Mouse (Mus musculus) embryo, embryonic 9.5 days (tissue): Measurements from ENCODE around the gene Agpat3.

Experiments
- DNase-seq: peaks from one replicate; pipeline ENCODE4 v3.0.0-alpha.2; 2017; ENCODE audit errors: extremely low spot score

The Agpat3 gene

DNA sequence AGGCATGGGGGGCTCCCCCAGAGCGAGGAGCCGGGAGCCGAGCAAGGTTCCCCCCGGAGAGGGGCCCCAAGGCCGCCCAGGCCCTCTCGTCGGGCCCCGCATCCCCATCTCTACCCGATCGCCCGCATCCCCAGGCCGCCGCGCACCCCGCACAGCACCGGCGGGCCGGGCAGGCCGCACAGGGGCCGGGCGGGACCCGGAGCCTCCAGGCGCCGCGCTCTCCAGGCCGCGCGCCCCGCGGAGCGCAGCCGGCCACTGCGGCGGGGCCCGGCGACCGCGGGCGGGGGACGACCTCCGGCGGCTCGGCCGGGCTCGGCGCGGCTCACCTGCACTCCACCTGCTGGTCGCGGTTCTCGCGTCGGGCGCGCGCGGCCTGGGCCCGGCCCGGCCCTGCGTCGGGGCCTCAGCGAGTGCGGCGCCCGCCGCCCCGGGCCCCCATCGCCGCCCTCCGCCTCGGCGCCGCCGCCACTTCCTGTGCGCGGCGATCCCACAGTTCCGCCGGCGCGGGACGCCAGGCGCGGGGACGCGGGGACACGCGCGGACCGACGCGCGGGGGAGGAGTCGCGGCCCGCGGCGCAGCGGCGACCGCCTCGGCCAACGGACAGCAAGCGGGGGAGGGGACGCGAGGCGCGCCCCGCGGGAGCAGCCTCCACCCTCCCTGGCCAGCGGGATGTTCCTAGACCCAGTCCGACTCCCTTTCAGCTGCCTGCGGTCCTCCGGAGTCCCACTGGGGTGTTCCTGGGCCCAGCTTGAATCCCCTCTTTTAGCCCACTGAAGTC lies at the start of gene Agpat3:
Gene Agpat3, minus strand, starts transcription at position 603 of the 779 bp plus-strand sequence.
- peak; percentile 67 for DNase-seq

- no peak for DNase-seq
Measured at GRCm38 (mm10) chr10:78401127-78401526, 48.8 kb upstream of the Agpat3 start.

DNA sequence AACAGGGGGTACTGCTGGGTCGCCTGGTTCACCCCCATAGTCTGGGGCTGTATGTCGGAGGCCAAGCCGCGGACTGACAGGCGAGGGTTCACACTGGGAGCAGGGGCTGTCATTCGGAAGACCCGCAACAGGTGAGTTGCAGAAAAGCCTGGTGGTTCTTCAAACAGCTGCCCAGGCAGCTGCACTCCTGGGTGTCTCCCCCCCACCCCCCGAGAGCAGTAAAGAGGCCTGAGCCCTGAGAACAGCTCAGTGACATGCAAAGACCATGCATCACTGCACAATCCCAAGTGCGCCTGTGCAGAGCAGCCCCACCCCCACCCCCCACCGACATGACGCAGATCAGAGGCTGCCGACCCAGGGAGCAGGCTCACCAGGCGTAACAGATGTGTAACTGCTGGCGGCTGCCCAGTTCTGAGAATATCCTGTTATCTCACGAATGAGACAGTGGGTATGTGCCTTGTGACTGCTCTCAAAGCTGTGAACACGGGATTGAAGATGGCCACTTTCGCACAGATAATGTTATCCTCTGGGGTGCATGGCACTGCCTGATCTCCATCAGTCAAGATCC lies 46.9 kb upstream of the Agpat3 start:
- peak; percentile 33 for DNase-seq

- no peak for DNase-seq
Measured at GRCm38 (mm10) chr10:78396625-78396885, 44.3 kb upstream of the Agpat3 start.

DNA sequence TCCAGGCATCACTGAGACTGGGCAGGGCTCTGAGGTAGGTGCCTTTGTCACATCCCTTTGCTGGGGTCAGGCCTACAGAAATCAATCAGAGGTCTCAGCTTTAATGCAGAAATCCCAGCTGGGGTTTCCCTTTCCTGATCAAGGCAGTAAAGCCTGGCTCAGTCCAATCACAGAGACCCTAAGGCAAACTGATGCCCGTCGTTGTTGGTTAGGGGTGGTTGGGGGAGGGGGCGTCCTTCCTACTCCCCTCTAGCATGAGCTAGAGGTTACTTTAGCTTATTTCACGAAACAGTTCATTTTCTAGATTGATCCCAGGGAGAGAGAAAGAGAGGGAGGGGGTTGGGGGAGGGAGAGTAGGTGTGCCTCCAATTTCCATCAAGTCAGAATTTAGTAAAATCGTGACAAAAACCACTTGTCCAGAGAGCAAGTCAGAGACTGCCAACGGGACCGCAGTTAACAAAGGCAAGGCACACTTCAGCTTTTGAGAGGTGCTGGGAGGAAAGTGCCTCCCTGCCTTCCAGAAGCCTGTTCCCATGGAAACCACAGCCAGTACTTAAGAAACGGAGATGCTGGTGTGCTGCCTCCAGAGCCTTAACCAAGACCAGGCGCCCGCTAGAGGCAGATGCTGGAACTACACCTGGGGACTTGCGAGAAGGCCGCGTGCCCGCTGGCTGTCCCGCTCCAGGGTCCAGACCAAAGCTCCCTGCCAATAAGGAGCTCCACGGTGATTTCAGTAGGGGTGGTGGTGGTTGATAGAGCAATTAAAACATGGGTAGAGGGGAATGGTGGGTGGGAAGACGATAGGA lies 43.7 kb upstream of the Agpat3 start:
- peak; percentile 94 for DNase-seq

DNA sequence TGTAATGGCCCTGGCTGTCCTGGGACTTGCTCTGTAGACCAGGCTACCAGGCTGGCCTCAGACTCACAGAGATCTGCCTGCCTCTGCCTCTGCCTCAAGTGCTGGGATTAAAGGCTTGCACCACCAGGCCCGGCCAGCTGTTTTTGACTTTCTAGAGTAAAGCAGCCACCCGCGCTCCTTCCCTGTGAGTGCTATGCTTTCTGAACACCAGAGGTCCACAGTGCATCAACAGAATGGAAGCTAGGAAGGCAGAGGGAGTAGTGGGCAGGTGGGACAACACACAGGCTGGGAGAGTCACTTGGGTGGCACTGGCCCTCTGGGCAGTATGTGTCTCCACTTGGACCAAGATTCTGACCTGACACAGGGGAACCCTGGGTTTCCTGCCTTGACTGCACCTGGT lies 43.1 kb upstream of the Agpat3 start:
- no peak for DNase-seq

GRCm38 (mm10) chr10:78392072-78392471 lies 39.8 kb upstream of the Agpat3 start:
- peak; percentile 75 for DNase-seq

GRCm38 (mm10) chr10:78390982-78391470 lies 38.7 kb upstream of the Agpat3 start:
- DNase-seq: no peak

DNA sequence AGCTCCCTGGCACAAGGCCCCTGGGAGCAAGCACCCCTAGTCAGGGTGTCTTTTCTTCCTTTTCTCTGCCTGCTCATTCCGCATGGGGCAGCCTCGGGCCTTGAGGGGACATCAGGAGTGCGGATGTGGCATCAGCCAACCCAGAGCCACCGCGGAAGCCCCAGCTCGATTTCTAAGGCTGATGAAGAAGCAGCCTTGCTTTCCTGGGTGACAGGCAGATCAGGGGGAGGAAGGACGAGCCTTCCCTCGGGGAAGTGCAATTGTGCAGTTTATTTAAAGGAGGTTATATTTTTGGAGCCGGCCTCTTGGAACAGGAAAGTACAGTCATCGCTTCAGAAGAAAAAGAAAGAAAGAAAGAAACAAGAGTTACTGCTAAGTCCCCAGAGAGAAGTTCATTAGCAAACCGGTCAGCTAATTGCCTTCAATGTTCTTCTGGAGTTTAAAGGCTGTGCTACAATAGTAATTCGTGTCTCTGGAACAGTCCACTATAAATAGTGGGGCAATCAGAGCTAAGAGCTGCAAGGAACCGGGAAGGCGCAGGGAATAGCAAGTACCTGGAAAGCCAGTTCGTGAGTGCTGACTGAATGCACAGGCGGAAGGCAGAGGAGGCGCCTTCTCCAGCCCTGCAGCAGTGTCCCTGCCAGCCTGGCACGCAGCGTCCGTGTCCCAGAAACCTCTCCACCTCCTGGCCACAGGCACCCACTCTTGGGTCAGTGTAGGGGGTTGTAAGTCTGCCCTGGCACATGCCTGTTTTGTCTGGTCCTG lies 36.1 kb upstream of the Agpat3 start:
- DNase-seq: no peak

DNA sequence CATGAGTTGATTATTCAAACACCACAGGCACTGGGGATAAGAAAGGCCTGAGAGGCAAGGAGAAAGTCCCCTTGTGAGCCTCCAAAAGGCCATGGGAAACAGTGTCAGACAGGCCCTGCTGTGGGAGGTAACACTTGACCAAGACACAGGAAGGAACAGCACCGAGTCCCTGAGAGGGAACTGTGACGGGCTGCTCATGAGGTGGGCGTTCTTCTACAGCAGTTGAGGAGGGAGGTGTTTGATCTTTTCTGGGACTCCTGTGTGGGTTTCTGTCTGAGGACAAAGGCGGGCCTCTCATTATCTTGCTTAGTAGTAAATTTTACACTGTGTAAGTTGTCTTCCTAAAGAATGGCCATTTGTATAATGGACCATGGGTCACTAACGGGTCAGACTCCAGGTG lies 33.2 kb upstream of the Agpat3 start:
- DNase-seq: no peak

- DNase-seq: no peak
Measured at GRCm38 (mm10) chr10:78383567-78383966, 31.3 kb upstream of the Agpat3 start.

DNA sequence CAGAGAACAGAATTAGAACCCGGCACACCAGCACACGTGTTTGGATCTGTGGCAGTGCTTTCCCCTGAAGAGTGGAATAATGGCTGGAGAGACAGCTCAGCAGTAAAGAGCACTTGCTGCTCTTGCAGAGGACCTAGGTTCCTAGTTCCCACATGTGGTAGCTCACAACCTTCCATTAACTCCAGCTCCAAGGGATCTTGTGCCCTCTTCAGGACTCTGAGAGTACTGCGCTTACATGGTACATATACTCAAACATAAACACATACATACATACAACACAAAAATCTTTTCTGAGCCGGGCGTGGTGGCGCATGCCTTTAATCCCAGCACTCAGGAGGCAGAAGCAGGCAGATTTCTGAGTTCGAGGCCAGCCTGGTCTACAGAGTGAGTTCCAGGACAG lies 26.2 kb upstream of the Agpat3 start:
- DNase-seq: no peak

GRCm38 (mm10) chr10:78372681-78373668 lies 20.7 kb upstream of the Agpat3 start:
- DNase-seq: no peak

DNA sequence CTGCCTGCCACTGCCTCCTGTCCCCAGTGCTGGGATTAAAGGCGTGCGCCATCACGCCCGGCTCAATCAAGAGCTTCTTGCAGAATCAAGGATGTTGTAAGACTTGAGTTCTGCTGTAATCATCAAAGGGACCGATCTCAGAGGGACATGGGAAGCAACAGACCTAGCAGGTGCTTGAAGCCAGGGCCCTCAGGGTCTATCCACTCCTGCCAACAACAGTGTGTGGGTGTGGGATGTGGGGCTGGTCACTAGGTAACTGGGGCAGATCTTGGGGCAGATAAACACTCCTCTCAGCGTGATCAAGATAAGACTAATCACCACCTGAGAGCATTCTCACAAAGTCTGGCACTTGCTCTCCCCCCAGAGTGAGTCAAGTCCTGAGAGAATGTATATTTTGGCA lies 19.5 kb upstream of the Agpat3 start:
- no peak for DNase-seq

GRCm38 (mm10) chr10:78367586-78367985 lies 15.3 kb upstream of the Agpat3 start:
- no peak for DNase-seq

GRCm38 (mm10) chr10:78366851-78367312 lies 14.6 kb upstream of the Agpat3 start:
- no peak for DNase-seq

- DNase-seq: no peak
Measured at GRCm38 (mm10) chr10:78366195-78366834, 14.0 kb upstream of the Agpat3 start.

DNA sequence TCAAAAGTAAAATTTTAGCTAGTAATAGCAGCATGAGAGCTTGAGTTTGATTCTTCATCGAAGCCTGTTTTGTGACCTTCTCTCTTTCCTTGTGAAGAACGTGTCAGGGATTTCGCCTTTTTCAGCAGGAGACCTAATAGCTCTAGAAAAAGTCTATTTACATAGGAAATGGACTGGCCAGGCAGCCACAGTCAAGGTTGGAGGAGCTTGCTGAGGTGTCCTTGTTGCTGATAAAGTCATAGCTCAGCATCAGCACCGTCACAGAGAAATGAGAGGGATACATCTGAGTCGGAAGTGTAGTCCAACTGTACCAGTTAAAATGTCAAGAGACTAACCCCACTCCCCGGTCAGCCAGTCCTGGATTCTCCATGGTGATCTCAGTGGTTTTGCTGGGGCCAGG lies 13.3 kb upstream of the Agpat3 start:
- DNase-seq: no peak

DNA sequence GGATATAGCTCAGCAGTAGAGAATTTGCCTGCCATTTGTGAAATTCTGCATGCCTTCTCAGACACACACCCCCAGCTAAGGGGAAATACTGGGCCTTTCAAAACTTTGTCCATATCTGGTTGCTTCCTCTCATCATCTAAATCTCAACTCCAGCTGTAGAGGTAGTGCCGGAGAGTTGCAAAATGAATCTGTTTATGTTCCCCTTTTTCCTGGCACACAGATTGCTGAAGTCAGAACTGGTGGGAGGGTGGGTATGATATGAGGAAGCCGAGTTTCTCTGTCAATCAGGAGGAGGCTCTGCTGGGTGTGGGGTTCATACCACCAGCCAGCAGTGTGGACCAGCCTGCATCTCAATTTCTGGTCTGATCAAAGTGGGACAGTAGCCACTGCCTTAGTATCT lies 11.8 kb upstream of the Agpat3 start:
- no peak for DNase-seq

DNA sequence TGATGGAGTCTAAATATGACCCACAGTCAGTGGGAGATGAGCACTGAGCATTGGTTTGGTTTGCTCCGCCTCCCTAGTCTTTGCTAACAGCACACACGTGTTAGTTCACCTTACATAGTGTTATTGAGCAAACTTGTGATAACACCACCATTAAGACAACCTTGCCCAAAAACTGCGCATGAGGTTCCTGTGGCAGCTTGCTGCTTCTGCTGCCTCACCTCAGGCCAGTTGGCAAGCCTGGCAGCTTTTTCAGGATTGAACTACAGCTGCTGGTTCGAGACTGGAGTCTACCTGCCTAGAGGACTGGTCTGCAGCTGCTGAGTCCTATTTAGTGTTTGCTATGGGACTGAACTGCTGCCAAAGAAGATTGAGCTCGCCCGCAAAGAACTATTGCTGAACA lies 11.1 kb upstream of the Agpat3 start:
- no peak for DNase-seq
